Mouse (Mus musculus) heart, postnatal 0 days (tissue): ENCODE data around the gene Nup188. TPM values are rescaled to one million over a fixed set of nuclear protein-coding genes. Genes with fewer than 3 reads are reported as not detected.

Experiments
- ATAC-seq: fragments of 200-750 bp; cut with Nextera tagmentation; 2 replicates; pipeline ENCODE4 v1.8.0; 2017; ENCODE audit warnings: low read depth, moderate number of reproducible peaks, moderate library complexity; ENCODE audit not compliant: insufficient read depth
- DNase-seq: peaks from one replicate; pipeline ENCODE4 v3.0.0-alpha.2; 2016; ENCODE audit warnings: low spot score
- H3K27ac ChIP-seq: fragments of 300-500 bp; sonication (generic); 2 replicates; pipeline ENCODE4 v1.5.1; 2014; ENCODE audit warnings: low read depth, mild to moderate bottlenecking
- H3K27me3 ChIP-seq: fragments of 300-500 bp; sonication (generic); 2 replicates; pipeline ENCODE4 v1.6.1; 2014; ENCODE audit warnings: low read length, mixed read lengths; ENCODE audit not compliant: control insufficient read depth, insufficient read depth
- H3K36me3 ChIP-seq: fragments of 300-500 bp; sonication (generic); replicated peaks from 2 replicates; pipeline ENCODE4 v1.6.1; 2014; ENCODE audit warnings: low read length, mixed read lengths; ENCODE audit not compliant: control insufficient read depth, insufficient read depth
- H3K4me1 ChIP-seq: fragments of 300-500 bp; sonication (generic); 2 replicates; pipeline ENCODE4 v1.6.1; 2014; ENCODE audit warnings: antibody characterized with exemption; ENCODE audit not compliant: control insufficient read depth, insufficient read depth
- H3K4me2 ChIP-seq: fragments of 300-500 bp; sonication (generic); 2 replicates; pipeline ENCODE4 v1.6.1; 2014; ENCODE audit warnings: low read depth, mild to moderate bottlenecking, low read length, moderate library complexity
- H3K4me3 ChIP-seq: fragments of 300-500 bp; sonication (generic); 2 replicates; pipeline ENCODE4 v1.5.1; 2014; ENCODE audit warnings: low read depth, low read length
- H3K9ac ChIP-seq: fragments of 300-500 bp; sonication (generic); replicated peaks from 2 replicates; pipeline ENCODE4 v1.6.1; 2014; ENCODE audit warnings: low read depth, low read length, mixed read lengths
- H3K9me3 ChIP-seq: fragments of 300-500 bp; sonication (generic); replicated peaks from 2 replicates; pipeline ENCODE4 v1.6.1; 2016; ENCODE audit warnings: low read length; ENCODE audit not compliant: control insufficient read depth
- CTCF ChIP-seq: IDR thresholded peaks from 2 replicates; pipeline ENCODE4 v1.5.1; 2016; ENCODE audit warnings: antibody characterized with exemption, control low read depth, low read depth
- EP300 ChIP-seq: IDR thresholded peaks from 2 replicates; pipeline ENCODE4 v1.6.1; 2016; ENCODE audit warnings: antibody characterized with exemption, low read depth
- WGBS: fragments of 180-500 bp; shearing (Covaris S2); extraction: QIAGEN DNeasy Blood & Tissue Kit; methylation state at CpG from one replicate; pipeline ENCODE4 v1.1.7; 2014; 5-methylcytosine and 5-hydroxymethylcytosine counted together
- microRNA-seq: library from miRNA; unstranded; fragments of <30 nt; microRNA quantifications from one replicate; pipeline ENCODE4, GENCODE M21; 2016
- polyA plus RNA-seq: library from polyadenylated mRNA; unstranded; fragments of >200 nt; fragmentation: Nextera tagmentation; extraction: Ambion mirVana; gene quantifications from 2 replicates; pipeline ENCODE4 v1.2.1, GENCODE M21; 2015
- total RNA-seq: library from RNA; depleted of rRNA; stranded (reverse); fragments of >200 nt; gene quantifications from 2 replicates; pipeline ENCODE4 v1.2.3, GENCODE M21; 2014; ENCODE audit warnings: low replicate concordance; rRNA removed

Nup188 gene
- total and polyA plus RNA-seq, 2 experiments from 2014 or later = 10.5 to 24.6 TPM

DNA sequence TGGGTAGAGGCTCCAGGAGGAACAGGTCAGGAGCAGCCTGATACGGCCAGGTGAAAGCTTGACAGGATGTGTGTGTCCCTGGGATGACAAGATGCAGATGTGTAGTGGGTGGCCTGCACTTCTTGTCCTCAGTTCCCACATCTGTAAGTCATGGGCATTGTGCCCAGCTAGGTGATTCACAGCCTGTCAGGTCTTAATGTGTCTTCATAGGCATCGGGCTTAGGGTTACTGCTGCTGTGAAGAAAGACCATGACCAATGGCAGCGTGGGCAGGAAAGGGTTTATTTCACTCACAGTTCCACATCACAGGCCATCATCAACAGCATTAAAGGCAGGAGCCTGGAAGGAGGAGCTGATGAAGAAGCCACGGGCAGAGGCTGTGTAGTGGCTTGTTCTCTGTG is 99.4 kb downstream of the Nup188 start:
- Histone ChIP-seq H3K4me3 (no peak overlapping the region), H3K27ac (no peak overlapping the region), H3K27me3 (no peaks in the 10 kb centered on the region), H3K36me3 (peaks cover 43% of the 10 kb centered on the region), H3K4me2 (no peak overlapping the region), H3K4me1 (no peaks in the 10 kb centered on the region), H3K9ac (no peak overlapping the region), H3K9me3 (no peaks in the 10 kb centered on the region)
- no peak for DNase-seq
- 81% methylated on average over 4 of the region's 4 CpGs for WGBS
- ATAC-seq = no peak
- TF ChIP-seq EP300 (no peak), CTCF (no peak)

DNA sequence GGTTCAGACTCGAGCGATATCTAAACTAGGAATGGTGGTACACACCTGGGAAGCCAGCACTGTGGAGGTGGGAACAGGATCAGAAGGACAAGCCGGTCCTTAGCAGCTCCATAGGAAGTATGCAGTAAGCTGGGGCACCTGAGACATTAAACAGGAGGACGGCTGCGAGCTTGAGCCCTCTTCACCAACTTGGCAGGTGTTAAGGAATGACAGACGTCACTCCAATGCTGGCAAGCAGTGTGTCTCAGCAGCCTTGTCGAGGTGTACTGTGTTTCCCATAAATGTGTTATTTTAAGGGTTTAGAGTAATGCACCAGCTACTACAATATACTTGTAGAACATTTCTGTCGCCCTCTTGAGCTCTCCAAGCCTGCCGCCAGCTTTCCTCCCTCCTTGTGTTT is 100.7 kb downstream of the Nup188 start:
- Histone ChIP-seq H3K4me3 (no peak overlapping the region), H3K9ac (no peak overlapping the region), H3K9me3 (no peaks in the 10 kb centered on the region), H3K27me3 (no peaks in the 10 kb centered on the region), H3K4me1 (no peaks in the 10 kb centered on the region), H3K36me3 (peaks cover 30% of the 10 kb centered on the region), H3K4me2 (no peak overlapping the region), H3K27ac (no peak overlapping the region)
- WGBS = 59% methylated on average over 9 of the region's 9 CpGs
- ATAC-seq (no peak), DNase-seq (no peak)
- TF ChIP-seq EP300 (no peak), CTCF (no peak)

DNA sequence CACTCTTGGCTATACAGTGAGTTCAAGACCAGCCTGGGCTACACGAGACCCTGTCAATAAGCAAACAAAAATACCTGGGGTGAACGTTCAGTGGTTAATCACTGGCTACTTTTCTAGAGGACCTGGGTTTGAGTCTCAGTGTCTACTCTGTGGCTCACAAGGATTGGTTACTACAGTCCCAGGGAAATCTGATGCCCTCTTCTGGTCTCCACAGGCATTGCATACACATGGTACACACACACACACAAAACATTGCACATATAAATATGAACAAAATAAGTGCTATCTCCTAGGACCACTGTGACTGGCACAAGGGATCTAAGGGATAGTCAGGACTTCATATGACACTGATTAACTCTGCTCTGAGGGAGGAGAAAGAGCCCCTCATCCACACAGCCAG is 102.8 kb downstream of the Nup188 start:
- H3K27me3 ChIP-seq = no peaks in the 10 kb centered on the region
- no peak overlapping the region for H3K4me2 ChIP-seq
- H3K36me3 ChIP-seq = peaks cover 9% of the 10 kb centered on the region
- WGBS = 84% methylated on average over 2 of the region's 2 CpGs
- no peak for DNase-seq
- H3K27ac ChIP-seq = no peak overlapping the region
- 0 out of 2 replicates have a peak, but pooled peaks have one; percentile 11 for TF ChIP-seq CTCF
- no peak for TF ChIP-seq EP300
- H3K9me3 ChIP-seq = no peaks in the 10 kb centered on the region
- H3K9ac ChIP-seq = no peak overlapping the region
- no peak overlapping the region for H3K4me3 ChIP-seq
- ATAC-seq = no peak
- peaks cover 9% of the 10 kb centered on the region for H3K4me1 ChIP-seq

DNA sequence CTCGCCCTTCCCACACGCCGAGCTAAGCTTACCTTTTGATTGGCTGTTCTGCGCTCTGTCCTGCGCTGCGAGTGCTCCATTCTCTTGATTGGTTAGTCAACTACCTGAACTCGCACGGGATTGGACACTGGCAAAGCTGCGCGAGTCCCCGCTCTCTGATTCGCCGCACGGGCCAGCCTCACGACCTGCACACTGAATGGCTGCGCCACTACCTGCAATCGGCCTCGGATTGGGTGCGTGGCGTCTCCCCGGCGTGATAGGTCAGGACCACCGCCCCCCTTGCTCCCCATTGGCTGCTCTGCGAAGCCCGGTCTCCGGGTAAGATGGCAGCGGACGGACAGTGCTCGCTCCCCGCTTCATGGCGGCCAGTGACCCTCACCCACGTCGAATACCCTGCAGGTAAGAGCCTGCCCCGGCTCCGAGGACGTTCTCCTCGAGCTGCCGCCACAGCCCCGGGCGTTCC is 105.9 kb downstream of the Nup188 start, which contains the start of gene Dolpp1:
Dolpp1 (plus strand) TSS at position 141 of the 463 bp plus-strand sequence.
- Histone ChIP-seq H3K36me3 (peaks cover 16% of the 10 kb centered on the region), H3K9me3 (no peaks in the 10 kb centered on the region), H3K27me3 (no peaks in the 10 kb centered on the region), H3K4me1 (peaks cover 9% of the 10 kb centered on the region), H3K4me2 (peak within 1 kb of the TSS; percentile 93), H3K4me3 (peak within 1 kb of the TSS; percentile 81), H3K27ac (peak within 1 kb of the TSS; percentile 87), H3K9ac (peak within 1 kb of the TSS; percentile 65)
- peak; percentile 98 for DNase-seq
- peak; percentile 96 for ATAC-seq
- TF ChIP-seq EP300 (peak; percentile 99), CTCF (no peak)
- WGBS = under 1% methylated on average over 39 of the region's 40 CpGs

DNA sequence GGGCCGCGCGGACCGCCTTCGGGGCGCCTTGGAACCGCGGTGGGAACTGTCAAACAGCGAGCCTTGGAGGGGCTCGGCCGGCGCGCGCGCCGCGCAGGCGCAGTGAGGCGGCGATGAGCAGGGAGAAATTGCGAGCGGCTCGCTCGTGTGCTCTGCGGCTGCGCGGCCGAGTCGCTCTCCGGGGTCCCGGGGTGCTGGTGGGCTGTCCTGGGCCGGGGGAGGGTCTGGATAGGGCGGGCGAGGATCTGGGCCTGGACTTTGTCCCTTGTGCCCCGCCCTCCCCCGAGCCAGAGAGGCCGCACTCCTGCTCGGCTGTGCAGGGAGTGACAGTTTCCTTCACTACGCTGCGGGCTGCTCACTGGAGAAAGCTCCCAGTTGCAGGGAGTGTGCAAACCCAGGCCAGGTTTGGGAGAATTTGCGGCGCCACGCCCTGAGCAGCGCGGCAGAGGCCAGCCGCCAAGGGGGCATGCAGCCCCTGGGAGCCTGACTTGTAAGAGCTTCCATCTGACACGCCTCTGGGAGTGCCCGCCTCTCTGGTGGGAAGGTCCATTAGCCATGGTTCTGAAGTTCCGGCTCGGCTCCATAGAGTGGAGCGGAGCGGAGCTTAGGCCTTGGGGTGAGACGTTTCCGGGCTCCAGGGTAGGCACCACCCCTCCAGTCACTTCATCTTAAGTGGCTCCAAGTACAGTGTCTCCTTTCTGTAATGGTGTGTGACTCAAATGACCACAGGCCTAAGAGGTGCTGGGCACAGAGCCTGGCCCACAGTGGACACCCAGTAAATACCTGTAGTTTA is 106.6 kb downstream of the Nup188 start:
- peak; percentile 66 for DNase-seq
- no peaks in the 10 kb centered on the region for H3K9me3 ChIP-seq
- ATAC-seq = peak; percentile 66
- H3K9ac ChIP-seq = peak overlapping the region; percentile 65
- peak overlapping the region; percentile 81 for H3K4me3 ChIP-seq
- 0% methylated on average over 50 of the region's 54 CpGs for WGBS
- H3K27me3 ChIP-seq = no peaks in the 10 kb centered on the region
- peaks cover 22% of the 10 kb centered on the region for H3K36me3 ChIP-seq
- H3K4me1 ChIP-seq = peaks cover 9% of the 10 kb centered on the region
- peak overlapping the region; percentile 87 for H3K27ac ChIP-seq
- TF ChIP-seq EP300 = no peak
- no peak for TF ChIP-seq CTCF
- H3K4me2 ChIP-seq = peak overlapping the region; percentile 93

DNA sequence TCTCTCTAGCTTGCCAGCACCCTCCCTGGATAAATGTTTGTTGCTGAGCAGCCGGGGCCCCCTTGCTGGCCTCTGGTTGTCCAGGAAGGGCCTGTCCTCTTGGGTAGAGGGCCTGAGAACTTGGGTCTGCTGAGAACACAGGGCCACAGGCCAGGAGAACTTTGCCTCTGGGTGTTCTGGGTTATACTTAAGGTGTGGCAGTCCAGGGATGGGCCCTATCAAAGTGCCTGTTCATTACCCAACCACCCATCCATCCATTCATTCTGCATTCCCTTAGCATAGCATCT is 107.1 kb downstream of the Nup188 start:
- no peak for DNase-seq
- no peak for ATAC-seq
- WGBS = 43% methylated on average over 1 of the region's 1 CpGs

More for the DNA sequence above, 107.1 kb downstream of the Nup188 start:
- TF ChIP-seq EP300 = no peak
- TF ChIP-seq CTCF = no peak
- Histone ChIP-seq H3K36me3 (peaks cover 27% of the 10 kb centered on the region), H3K4me2 (peak overlapping the region; percentile 93), H3K9me3 (no peaks in the 10 kb centered on the region), H3K27me3 (no peaks in the 10 kb centered on the region), H3K4me3 (peak overlapping the region; percentile 81), H3K27ac (peak overlapping the region; percentile 87), H3K9ac (peak overlapping the region; percentile 65), H3K4me1 (peaks cover 9% of the 10 kb centered on the region)

Small RNAs within 50 kb of the gene (microRNA-seq; reads per million reads assigned to microRNA genes)
- not detected for gene Gm47292

Other genes with a start within 250 kb of the Nup188 start
- gene Wdr34, start 237.5 kb upstream of the Nup188 start, total RNA-seq = 26.2 and 30.1 TPM in 2 replicates
- 17.3 and 17.6 TPM in 2 replicates for gene Wdr34, start 237.5 kb upstream of the Nup188 start, polyA plus RNA-seq
- gene Set, start 229.0 kb upstream of the Nup188 start, total RNA-seq = 103 and 123 TPM in 2 replicates
- 131 and 139 TPM in 2 replicates for gene Set, start 229.0 kb upstream of the Nup188 start, polyA plus RNA-seq
- gene Pkn3, start 208.7 kb upstream of the Nup188 start, total RNA-seq = 13.9 and 18.9 TPM in 2 replicates
- 5.7 and 6.0 TPM in 2 replicates for gene Pkn3, start 208.7 kb upstream of the Nup188 start, polyA plus RNA-seq
- 15.5 and 27.4 TPM in 2 replicates for gene Zdhhc12, start 192.7 kb upstream of the Nup188 start, total RNA-seq
- 19.9 and 21.1 TPM in 2 replicates for gene Zdhhc12, start 192.7 kb upstream of the Nup188 start, polyA plus RNA-seq
- gene Zer1, start 161.8 kb upstream of the Nup188 start, total RNA-seq = 31.2 and 32.4 TPM in 2 replicates
- 3.7 and 4.1 TPM in 2 replicates for gene Zer1, start 161.8 kb upstream of the Nup188 start, polyA plus RNA-seq
- 21.4 and 29.5 TPM in 2 replicates for gene Tbc1d13, start 152.7 kb upstream of the Nup188 start, total RNA-seq
- gene Tbc1d13, start 152.7 kb upstream of the Nup188 start, polyA plus RNA-seq = 2.9 and 3.0 TPM in 2 replicates
- 124 and 127 TPM in 2 replicates for gene Endog, start 114.9 kb upstream of the Nup188 start, total RNA-seq
- 72.9 and 73.0 TPM in 2 replicates for gene Endog, start 114.9 kb upstream of the Nup188 start, polyA plus RNA-seq
- gene Spout1, start 107.9 kb upstream of the Nup188 start, total RNA-seq = 16.3 and 20.5 TPM in 2 replicates
- 13.6 and 15.2 TPM in 2 replicates for gene Spout1, start 107.9 kb upstream of the Nup188 start, polyA plus RNA-seq
- 76.8 and 81.2 TPM in 2 replicates for gene Kyat1, start 80.5 kb upstream of the Nup188 start, total RNA-seq
- gene Kyat1, start 80.5 kb upstream of the Nup188 start, polyA plus RNA-seq = 50.7 and 51.7 TPM in 2 replicates
- gene Lrrc8a, start 48.7 kb upstream of the Nup188 start, total RNA-seq = 50.8 and 66.2 TPM in 2 replicates
- 43.5 and 46.4 TPM in 2 replicates for gene Lrrc8a, start 48.7 kb upstream of the Nup188 start, polyA plus RNA-seq
- 13.9 TPM in 1 of 2 replicates, not detected in the other for gene Gm28035, start 45.8 kb upstream of the Nup188 start, total RNA-seq
- gene Gm28035, start 45.8 kb upstream of the Nup188 start, polyA plus RNA-seq = 0.10 and 0.12 TPM in 2 replicates
- gene Phyhd1, start 20.2 kb upstream of the Nup188 start, total RNA-seq = 12.9 and 47.1 TPM in 2 replicates
- gene Phyhd1, start 20.2 kb upstream of the Nup188 start, polyA plus RNA-seq = 14.7 and 15.9 TPM in 2 replicates
- gene Gm28038, start 5.4 kb upstream of the Nup188 start, total RNA-seq = not detected in 2 replicates
- not detected in 2 replicates for gene Gm28038, start 5.4 kb upstream of the Nup188 start, polyA plus RNA-seq
- 45.4 and 53.8 TPM in 2 replicates for gene Dolk, start 63 bp upstream of the Nup188 start, total RNA-seq
- gene Dolk, start 63 bp upstream of the Nup188 start, polyA plus RNA-seq = 27.2 and 32.8 TPM in 2 replicates
- 204 and 234 TPM in 2 replicates for gene Sh3glb2, start 72.9 kb downstream of the Nup188 start, total RNA-seq
- 89.5 and 93.8 TPM in 2 replicates for gene Sh3glb2, start 72.9 kb downstream of the Nup188 start, polyA plus RNA-seq
- 82.6 and 105 TPM in 2 replicates for gene Miga2, start 77.8 kb downstream of the Nup188 start, total RNA-seq
- gene Miga2, start 77.8 kb downstream of the Nup188 start, polyA plus RNA-seq = 31.9 and 32.6 TPM in 2 replicates
- 40.6 and 56.4 TPM in 2 replicates for gene Dolpp1, start 105.9 kb downstream of the Nup188 start, total RNA-seq
- 14.4 and 15.0 TPM in 2 replicates for gene Dolpp1, start 105.9 kb downstream of the Nup188 start, polyA plus RNA-seq
- 351 and 413 TPM in 2 replicates for gene Crat, start 129.4 kb downstream of the Nup188 start, total RNA-seq
- 263 and 266 TPM in 2 replicates for gene Crat, start 129.4 kb downstream of the Nup188 start, polyA plus RNA-seq
- 109 and 112 TPM in 2 replicates for gene Ptpa, start 129.6 kb downstream of the Nup188 start, total RNA-seq
- 92.4 TPM in 2 replicates for gene Ptpa, start 129.6 kb downstream of the Nup188 start, polyA plus RNA-seq
- gene Ier5l, start 187.8 kb downstream of the Nup188 start, total RNA-seq = 12.4 and 12.5 TPM in 2 replicates
- 0.94 and 1.2 TPM in 2 replicates for gene Ier5l, start 187.8 kb downstream of the Nup188 start, polyA plus RNA-seq